In the genomic region with DNA sequence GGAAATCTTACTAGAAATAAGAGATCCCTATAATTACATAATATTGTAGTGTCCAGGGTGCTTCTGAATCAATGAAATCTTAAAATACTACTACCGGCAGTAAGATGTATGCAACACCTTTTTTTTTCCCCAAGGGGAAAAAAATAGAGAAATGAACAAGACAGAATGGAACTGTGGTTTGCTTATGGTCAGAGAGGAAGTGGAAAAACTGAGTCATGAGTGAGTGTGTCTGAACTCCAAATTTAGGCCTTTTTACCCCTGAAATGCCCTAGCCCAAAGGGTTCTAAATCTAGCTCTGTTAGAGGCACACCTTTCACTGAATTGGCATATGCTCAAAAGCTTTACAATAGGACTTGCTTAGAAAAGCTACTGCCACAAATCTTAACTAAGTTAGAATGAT, we compare ENCODE assay signal across 14 mouse cellular contexts.
DNase-seq lines count a peak whose midpoint lies in the region; ATAC-seq and TF ChIP-seq lines count a peak whose summit lies in the region.
"Had no signal": no experiment of that assay in that cellular context is flagged by ENCODE, and none has a peak within 500 bp of the region (broad histone marks: within the 10 kb centered on the region; RNA-seq: fewer than 3 reads in every experiment).

No protein-coding gene starts in this region.

- no peaks in the 10 kb centered on the region for H3K9me3 ChIP-seq in lung, embryonic 14.5 days (ENCODE audit: low read depth, low read length)
- H3K9me3 ChIP-seq in hindbrain, postnatal 0 days (ENCODE audit: low read length), result no peaks in the 10 kb centered on the region
- H3K9me3 ChIP-seq: heart, embryonic 10.5 days; hindbrain, embryonic 12.5 days; limb, embryonic 15.5 days had no signal

- H3K9ac ChIP-seq in lung, embryonic 14.5 days, result no peak overlapping the region
- no peak overlapping the region for H3K9ac ChIP-seq in hindbrain, postnatal 0 days (replicated peaks; ENCODE audit: low read length)
- H3K9ac ChIP-seq: hindbrain, embryonic 12.5 days; limb, embryonic 15.5 days had no signal

- H3K4me2 ChIP-seq in lung, embryonic 14.5 days, result no peak overlapping the region
- H3K4me2 ChIP-seq in hindbrain, postnatal 0 days (ENCODE audit: low read depth, low read length), result no peak overlapping the region
- H3K4me2 ChIP-seq: hindbrain, embryonic 12.5 days; limb, embryonic 15.5 days had no signal

- H3K4me1 ChIP-seq in lung, embryonic 14.5 days (ENCODE audit: insufficient read depth), result no peaks in the 10 kb centered on the region
- H3K4me1 ChIP-seq in hindbrain, postnatal 0 days (ENCODE audit: insufficient read depth, low read length), result no peaks in the 10 kb centered on the region
- H3K4me1 ChIP-seq: heart, embryonic 10.5 days; hindbrain, embryonic 12.5 days; limb, embryonic 15.5 days had no signal

- H3K4me3 ChIP-seq in lung, embryonic 14.5 days (ENCODE audit: low read depth, low read length), result no peak overlapping the region
- no peak overlapping the region for H3K4me3 ChIP-seq in hindbrain, postnatal 0 days (ENCODE audit: low read length)
- H3K4me3 ChIP-seq: heart, embryonic 10.5 days; hindbrain, embryonic 12.5 days; limb, embryonic 15.5 days had no signal

- TF ChIP-seq CTCF in lung, embryonic 14.5 days (IDR thresholded peaks at IDR 0.05; ENCODE audit: low read depth), result no peak
- TF ChIP-seq CTCF in hindbrain, postnatal 0 days (IDR thresholded peaks at IDR 0.05; ENCODE audit: low read depth), result no peak

- H3K27me3 ChIP-seq in lung, embryonic 14.5 days (ENCODE audit: insufficient read depth, low read length), result no peaks in the 10 kb centered on the region
- H3K27me3 ChIP-seq in hindbrain, postnatal 0 days (ENCODE audit: insufficient read depth, low read length), result no peaks in the 10 kb centered on the region
- H3K27me3 ChIP-seq: hindbrain, embryonic 12.5 days; limb, embryonic 15.5 days; megakaryocyte, embryonic 14.5 days had no signal

- no peak overlapping the region; the same call in 1 of the 2 replicates for H3K27ac ChIP-seq in lung, embryonic 14.5 days (ENCODE audit: low read depth)
- no peak overlapping the region for H3K27ac ChIP-seq in hindbrain, postnatal 0 days
- H3K27ac ChIP-seq: heart, embryonic 10.5 days; hindbrain, embryonic 12.5 days; limb, embryonic 15.5 days had no signal

- WGBS in lung, embryonic 14.5 days, result 41% methylated on average over 1 of the region's 1 CpGs
- 85% methylated on average over 1 of the region's 1 CpGs for WGBS in hindbrain, postnatal 0 days

- DNase-seq in lung, embryonic 14.5 days, result peak; percentile 47
- no peak for DNase-seq in lung, postnatal 10 days
- DNase-seq in A20 (ENCODE audit: low read depth, low spot score), result peak; percentile 79
- peak; percentile 14 for DNase-seq in Muller cell, postnatal 12 days (ENCODE audit: inconsistent ontology term)
- peak; percentile 71 for DNase-seq in induced T-regulatory cell, adult 2 months (ENCODE audit: low read depth)
- DNase-seq in hindbrain, postnatal 0 days (ENCODE audit: low spot score), result no peak
- DNase-seq in cerebellum, adult 11 months, result no peak
- no peak for DNase-seq in c-Kit-positive CD71-positive TER-119-positive erythroid progenitor cells, embryonic 14.5 days (ENCODE audit: low spot score)
- DNase-seq: kidney, adult 18-20 months; thymus, postnatal 36 days had no signal

- ATAC-seq in lung, embryonic 14.5 days (ENCODE audit: insufficient read depth), result 0 out of 2 replicates have a peak, but pooled peaks have one; percentile 11
- no peak for ATAC-seq in hindbrain, postnatal 0 days

- no peaks in the 10 kb centered on the region for H3K36me3 ChIP-seq in lung, embryonic 14.5 days (ENCODE audit: insufficient read depth)
- H3K36me3 ChIP-seq in hindbrain, postnatal 0 days (ENCODE audit: insufficient read depth, low read length), result no peaks in the 10 kb centered on the region
- H3K36me3 ChIP-seq: heart, embryonic 10.5 days; hindbrain, embryonic 12.5 days; limb, embryonic 15.5 days had no signal

Comparison
In these comparisons a context has a peak if more than half of its experiments do, and no peak if none do; other contexts are left out.
1. DNase-seq: peak in lung, embryonic 14.5 days (single experiment), A20 (single experiment), Muller cell, postnatal 12 days (single experiment) and induced T-regulatory cell, adult 2 months (single experiment); none in lung, postnatal 10 days (single experiment), hindbrain, postnatal 0 days (single experiment), cerebellum, adult 11 months (single experiment) and c-Kit-positive CD71-positive TER-119-positive erythroid progenitor cells, embryonic 14.5 days (single experiment).